Mouse (Mus musculus) neural tube, embryonic 12.5 days (tissue): Measurements from ENCODE around the gene Olfr90. TPM values are rescaled to one million over a fixed set of nuclear protein-coding genes. Genes with fewer than 3 reads are reported as not detected.

Experiments used
- ATAC-seq: fragments of 200-750 bp; cut with Nextera tagmentation; 2 replicates; pipeline ENCODE4 v1.8.0; 2017; ENCODE audit warnings: low read depth, mild to moderate bottlenecking, moderate TSS enrichment, moderate library complexity; ENCODE audit not compliant: low FRiP score
- H3K27ac ChIP-seq: fragments of 300-500 bp; sonication (generic); 2 replicates; pipeline ENCODE4 v1.5.1; 2016
- H3K27me3 ChIP-seq: fragments of 300-500 bp; sonication (generic); replicated peaks from 2 replicates; pipeline ENCODE4 v1.6.1; 2016; ENCODE audit warnings: mild to moderate bottlenecking
- H3K36me3 ChIP-seq: fragments of 300-500 bp; sonication (generic); 2 replicates; pipeline ENCODE4 v1.6.1; 2016; ENCODE audit warnings: mild to moderate bottlenecking
- H3K4me1 ChIP-seq: fragments of 300-500 bp; sonication (generic); 2 replicates; pipeline ENCODE4 v1.6.1; 2016
- H3K4me2 ChIP-seq: fragments of 300-500 bp; sonication (generic); replicated peaks from 2 replicates; pipeline ENCODE4 v1.6.1; 2016; ENCODE audit warnings: mild to moderate bottlenecking
- H3K4me3 ChIP-seq: fragments of 300-500 bp; sonication (generic); 2 replicates; pipeline ENCODE4 v1.5.1; 2016
- H3K9ac ChIP-seq: fragments of 300-500 bp; sonication (generic); 2 replicates; pipeline ENCODE4 v1.6.1; 2016; ENCODE audit warnings: mild to moderate bottlenecking
- H3K9me3 ChIP-seq: fragments of 300-500 bp; sonication (generic); 2 replicates; pipeline ENCODE4 v1.6.1; 2016; ENCODE audit warnings: mild to moderate bottlenecking
- WGBS: fragments of 180-500 bp; shearing (Covaris S2); methylation state at CpG from one replicate; pipeline ENCODE4 v1.1.7; 2016; 5-methylcytosine and 5-hydroxymethylcytosine counted together
- polyA plus RNA-seq: library from polyadenylated mRNA; unstranded; fragments of >200 nt; fragmentation: Nextera tagmentation; extraction: Ambion mirVana; gene quantifications from 2 replicates; pipeline ENCODE4 v1.2.1, GENCODE M21; 2016

Olfr90 gene
- polyA plus RNA-seq, 1 experiment from 2014 or later, result 0.11 TPM

DNA sequence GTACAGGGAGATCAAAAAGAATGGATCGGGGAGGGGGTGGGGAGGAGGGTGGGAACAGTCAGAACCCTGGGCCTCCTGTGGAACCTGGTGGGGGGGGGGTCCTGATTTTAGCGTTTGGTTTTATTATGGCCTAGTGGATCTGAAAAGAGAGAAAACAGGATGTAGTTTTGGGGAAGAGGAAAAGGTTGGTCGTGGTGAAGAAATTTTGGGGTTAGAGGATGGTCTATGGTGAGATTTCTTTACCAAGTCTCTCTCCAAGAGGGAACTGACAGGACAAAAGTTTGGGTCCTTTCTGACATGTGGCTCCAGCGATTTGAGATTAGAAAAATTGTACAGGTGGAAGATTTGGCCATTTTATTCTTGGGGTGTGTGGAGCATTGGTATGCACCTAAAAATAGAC is 36.6 kb downstream of the Olfr90 start:
- H3K36me3 ChIP-seq, result peaks cover 36% of the 10 kb centered on the region
- 57% methylated on average over 4 of the region's 4 CpGs for WGBS
- H3K9ac ChIP-seq, result 0 out of 2 replicates have a peak overlapping the region, but pooled peaks have one; percentile 81
- no peak overlapping the region for H3K27ac ChIP-seq
- H3K27me3 ChIP-seq, result peaks cover 8% of the 10 kb centered on the region
- peak overlapping the region; percentile 68; the same call in 1 of the 2 replicates for H3K4me3 ChIP-seq
- ATAC-seq, result no peak
- H3K9me3 ChIP-seq, result no peaks in the 10 kb centered on the region
- H3K4me1 ChIP-seq, result peaks cover 42% of the 10 kb centered on the region
- H3K4me2 ChIP-seq, result peak overlapping the region; percentile 85

DNA sequence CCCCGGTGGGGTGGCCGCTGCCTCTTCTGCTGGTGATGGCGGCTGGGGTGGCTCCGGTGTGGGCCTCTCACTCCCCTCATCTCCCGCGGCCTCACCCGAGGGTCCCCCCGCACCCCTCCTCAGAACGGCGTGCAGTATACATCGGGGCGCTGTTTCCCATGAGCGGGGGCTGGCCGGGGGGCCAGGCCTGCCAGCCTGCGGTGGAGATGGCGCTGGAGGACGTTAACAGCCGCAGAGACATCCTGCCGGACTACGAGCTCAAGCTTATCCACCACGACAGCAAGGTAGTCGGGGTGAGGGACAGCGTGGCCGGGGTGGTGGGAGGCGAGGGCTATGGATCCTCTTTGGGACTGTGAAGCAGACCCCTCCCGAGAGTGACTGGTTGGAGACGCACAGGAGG is 37.4 kb downstream of the Olfr90 start:
- Histone ChIP-seq H3K4me3 (peak overlapping the region; percentile 68), H3K4me1 (peaks cover 42% of the 10 kb centered on the region), H3K36me3 (peaks cover 27% of the 10 kb centered on the region), H3K9me3 (no peaks in the 10 kb centered on the region), H3K27me3 (peaks cover 8% of the 10 kb centered on the region), H3K27ac (no peak overlapping the region), H3K9ac (peak overlapping the region; percentile 81), H3K4me2 (peak overlapping the region; percentile 85)
- WGBS, result 2% methylated on average over 27 of the region's 27 CpGs
- ATAC-seq, result peak; percentile 30

DNA sequence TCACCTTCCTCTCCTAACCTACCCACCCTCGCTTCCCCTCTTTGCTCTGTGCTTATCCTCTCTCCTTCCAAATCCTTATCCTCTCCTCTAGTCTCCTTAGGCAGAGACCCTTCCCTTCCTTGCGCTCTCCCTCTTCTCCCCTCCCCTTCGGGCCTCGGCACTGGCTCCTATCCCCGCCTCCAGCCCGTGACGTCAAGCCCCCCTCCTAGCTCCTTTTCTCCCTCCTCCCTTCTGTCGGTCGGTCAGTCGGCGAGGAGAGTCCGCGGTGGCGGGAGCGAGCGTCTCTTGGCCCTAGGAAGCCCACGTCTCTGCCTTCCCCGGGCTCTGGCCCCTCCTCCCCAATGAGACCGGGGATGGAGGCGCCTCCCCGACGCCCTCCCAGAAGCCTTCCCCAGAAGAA is 37.9 kb downstream of the Olfr90 start:
- Histone ChIP-seq H3K36me3 (peaks cover 23% of the 10 kb centered on the region), H3K4me3 (peak overlapping the region; percentile 68), H3K4me1 (peaks cover 42% of the 10 kb centered on the region), H3K4me2 (peak overlapping the region; percentile 85), H3K9me3 (no peaks in the 10 kb centered on the region), H3K27me3 (peaks cover 8% of the 10 kb centered on the region), H3K9ac (peak overlapping the region; percentile 81), H3K27ac (peak overlapping the region; percentile 62; the same call in 1 of the 2 replicates)
- peak; percentile 63 for ATAC-seq
- WGBS, result under 1% methylated on average over 22 of the region's 22 CpGs

DNA sequence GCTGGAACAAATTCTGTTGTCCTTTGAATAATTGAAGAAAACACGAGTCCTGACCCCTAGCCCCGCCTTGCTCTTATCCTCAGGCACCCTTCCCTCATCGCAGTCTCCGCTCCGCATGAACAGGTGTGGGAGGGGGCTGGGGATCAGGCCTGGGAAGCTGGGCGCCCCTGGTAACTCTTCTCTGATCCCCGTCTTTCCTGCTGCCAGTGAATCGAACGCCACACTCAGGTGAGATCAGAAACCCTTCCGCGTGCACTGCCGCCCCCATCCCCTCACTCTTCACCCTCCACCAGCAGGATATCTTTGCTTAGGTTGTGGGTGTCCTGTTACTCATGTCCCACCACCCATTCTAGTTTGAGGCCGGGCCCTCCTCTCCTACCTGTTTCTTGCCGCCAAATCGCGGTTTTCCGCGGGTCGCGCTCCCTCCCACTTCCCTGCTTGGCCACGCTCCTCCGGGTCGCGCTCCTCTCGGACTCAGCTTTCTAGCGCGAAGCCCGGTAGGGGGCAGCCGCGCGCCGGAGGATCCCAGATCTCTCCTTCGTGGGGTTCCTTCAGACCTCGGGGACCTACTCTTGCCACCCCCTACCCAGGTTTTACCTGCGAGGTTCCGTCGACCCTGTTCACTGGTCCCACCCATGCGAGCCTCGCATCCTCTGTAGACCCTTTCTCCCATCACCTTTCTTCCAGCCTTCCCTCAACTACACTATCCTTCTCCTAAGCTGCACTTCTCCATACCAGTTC is 38.6 kb downstream of the Olfr90 start:
- peak; percentile 15; the same call in 1 of the 2 replicates for ATAC-seq

DNA sequence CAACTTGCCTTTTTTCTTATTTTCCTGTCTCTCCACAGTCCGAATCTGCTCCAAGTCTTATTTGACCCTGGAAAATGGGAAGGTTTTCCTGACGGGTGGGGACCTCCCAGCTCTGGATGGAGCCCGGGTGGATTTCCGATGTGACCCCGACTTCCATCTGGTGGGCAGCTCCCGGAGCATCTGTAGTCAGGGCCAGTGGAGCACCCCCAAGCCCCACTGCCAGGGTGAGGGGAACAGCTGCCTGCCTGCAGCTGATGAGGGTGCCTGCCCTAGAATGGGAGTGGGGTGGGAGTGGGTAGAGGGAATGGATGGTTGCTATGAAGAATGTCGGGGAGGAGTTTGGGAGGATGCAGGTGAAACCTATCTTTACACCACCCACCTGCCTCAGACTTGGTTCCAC is 39.9 kb downstream of the Olfr90 start:
- peaks cover 49% of the 10 kb centered on the region for H3K4me1 ChIP-seq
- H3K27ac ChIP-seq, result no peak overlapping the region
- H3K9me3 ChIP-seq, result no peaks in the 10 kb centered on the region
- 0 out of 2 replicates have a peak overlapping the region, but pooled peaks have one; percentile 40 for H3K9ac ChIP-seq
- H3K27me3 ChIP-seq, result peaks cover 8% of the 10 kb centered on the region
- 70% methylated on average over 7 of the region's 7 CpGs for WGBS
- H3K36me3 ChIP-seq, result peaks cover 3% of the 10 kb centered on the region; the same call in 1 of the 2 replicates
- H3K4me3 ChIP-seq, result peak overlapping the region; percentile 15; the same call in 1 of the 2 replicates
- ATAC-seq, result no peak
- H3K4me2 ChIP-seq, result peak overlapping the region; percentile 85

More for the DNA sequence above, 38.6 kb downstream of the Olfr90 start:
- Histone ChIP-seq H3K27me3 (peaks cover 8% of the 10 kb centered on the region), H3K9me3 (no peaks in the 10 kb centered on the region), H3K27ac (peak overlapping the region; percentile 62), H3K9ac (peak overlapping the region; percentile 81), H3K4me1 (peaks cover 48% of the 10 kb centered on the region), H3K4me2 (peak overlapping the region; percentile 85), H3K4me3 (peak overlapping the region; percentile 68), H3K36me3 (peaks cover 16% of the 10 kb centered on the region)
- WGBS, result 1% methylated on average over 39 of the region's 39 CpGs

DNA sequence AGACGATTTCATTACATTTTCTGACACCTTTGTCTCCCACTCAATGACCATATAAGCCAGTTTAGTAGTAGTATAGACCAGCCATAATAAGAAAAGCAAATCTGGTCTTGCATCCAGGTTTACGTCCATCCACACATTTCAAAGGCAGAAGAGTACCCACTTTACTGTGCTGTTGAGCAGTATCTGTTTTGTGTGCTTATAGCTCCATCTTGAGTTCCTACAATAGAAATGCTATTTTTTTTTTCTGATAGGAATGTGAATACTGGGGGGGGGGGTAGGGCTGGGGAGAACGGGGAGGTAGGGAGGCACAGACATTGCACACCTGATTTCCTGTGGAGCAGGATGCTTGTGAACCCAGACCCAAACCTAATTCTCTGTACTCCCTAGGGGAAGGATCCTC is 40.3 kb downstream of the Olfr90 start:
- H3K27me3 ChIP-seq, result peaks cover 8% of the 10 kb centered on the region
- H3K4me2 ChIP-seq, result peak overlapping the region; percentile 85
- H3K36me3 ChIP-seq, result no peaks in the 10 kb centered on the region
- H3K4me3 ChIP-seq, result peak overlapping the region; percentile 15; the same call in 1 of the 2 replicates
- ATAC-seq, result no peak
- 0 out of 2 replicates have a peak overlapping the region, but pooled peaks have one; percentile 40 for H3K9ac ChIP-seq
- H3K4me1 ChIP-seq, result peaks cover 49% of the 10 kb centered on the region
- 27% methylated on average over 3 of the region's 3 CpGs for WGBS
- H3K9me3 ChIP-seq, result no peaks in the 10 kb centered on the region
- H3K27ac ChIP-seq, result no peak overlapping the region

DNA sequence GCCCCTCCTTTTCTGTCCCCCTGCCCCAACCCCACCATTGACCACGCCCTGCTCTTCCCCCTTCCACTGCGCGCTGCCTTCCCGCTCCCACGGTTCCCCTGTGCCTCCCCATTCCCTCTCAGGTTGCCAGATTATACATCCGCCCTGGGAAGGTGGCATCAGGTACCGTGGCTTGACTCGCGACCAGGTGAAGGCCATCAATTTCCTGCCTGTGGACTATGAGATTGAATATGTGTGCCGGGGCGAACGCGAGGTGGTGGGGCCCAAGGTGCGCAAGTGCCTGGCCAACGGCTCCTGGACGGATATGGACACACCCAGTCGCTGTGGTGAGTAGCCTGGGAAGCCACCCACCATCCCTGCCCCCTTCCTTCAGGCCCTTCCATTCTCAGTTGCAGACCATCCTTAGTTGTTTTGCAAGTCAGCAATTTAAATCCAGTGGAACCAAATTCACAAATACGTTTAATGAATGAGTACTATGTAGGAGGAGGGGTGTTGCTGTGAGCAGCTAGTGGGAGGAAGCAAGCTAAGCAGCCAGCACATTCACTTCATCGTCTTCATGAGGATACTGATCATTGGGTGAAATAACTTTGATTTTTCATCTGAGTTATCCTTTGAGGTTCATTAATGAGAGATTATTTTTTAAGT is 40.8 kb downstream of the Olfr90 start:
- Histone ChIP-seq H3K27me3 (peaks cover 8% of the 10 kb centered on the region), H3K9me3 (no peaks in the 10 kb centered on the region), H3K9ac (peak overlapping the region; percentile 94), H3K4me3 (peak overlapping the region; percentile 79), H3K27ac (no peak overlapping the region), H3K36me3 (no peaks in the 10 kb centered on the region), H3K4me1 (peaks cover 49% of the 10 kb centered on the region), H3K4me2 (peak overlapping the region; percentile 85)
- ATAC-seq, result no peak
- 14% methylated on average over 19 of the region's 19 CpGs for whole genome bisulfite sequencing

DNA sequence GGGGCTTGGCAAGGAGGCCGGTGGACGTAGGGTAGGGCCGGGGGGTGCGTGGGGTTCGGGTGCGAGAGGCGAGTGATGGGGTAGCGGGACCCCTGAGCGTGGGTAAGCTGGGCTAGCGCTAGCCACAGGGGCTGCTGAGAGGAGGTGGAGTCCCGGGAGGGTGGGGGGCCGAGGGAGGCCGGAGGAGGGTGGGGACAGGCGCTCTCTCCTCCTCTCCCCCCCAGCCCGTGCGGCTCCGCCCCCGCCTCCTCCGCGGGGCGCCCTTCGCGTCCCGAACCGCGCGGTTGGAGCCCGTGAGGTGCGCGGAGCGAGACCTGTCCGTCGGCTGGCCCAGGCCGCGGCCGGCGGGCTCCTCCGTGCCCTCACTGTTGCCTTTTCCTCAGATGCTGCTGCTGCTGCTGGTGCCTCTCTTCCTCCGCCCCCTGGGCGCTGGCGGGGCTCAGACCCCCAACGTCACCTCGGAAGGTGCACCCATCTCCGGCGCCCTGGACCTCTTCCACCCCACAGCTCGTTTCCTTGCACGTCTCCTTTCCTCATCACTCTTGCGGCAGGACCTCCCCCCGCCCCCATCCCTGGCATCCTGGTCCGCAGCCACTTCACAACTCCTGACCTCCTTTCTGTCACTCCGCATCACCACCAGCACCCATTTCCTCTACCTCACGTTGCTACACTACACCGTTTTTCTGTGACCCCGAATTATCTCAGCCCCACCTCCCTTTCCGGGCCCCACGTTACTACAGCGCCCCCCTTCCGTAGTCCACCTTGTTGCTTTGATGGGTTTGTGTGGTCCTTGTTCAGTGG is 41.8 kb downstream of the Olfr90 start:
- Histone ChIP-seq H3K27me3 (peaks cover 8% of the 10 kb centered on the region), H3K4me1 (peaks cover 41% of the 10 kb centered on the region), H3K9ac (peak overlapping the region; percentile 94), H3K9me3 (no peaks in the 10 kb centered on the region), H3K4me2 (peak overlapping the region; percentile 85), H3K27ac (peak overlapping the region; percentile 81), H3K4me3 (peak overlapping the region; percentile 79), H3K36me3 (no peaks in the 10 kb centered on the region)
- peak; percentile 51 for ATAC-seq
- WGBS, result 1% methylated on average over 44 of the region's 58 CpGs

DNA sequence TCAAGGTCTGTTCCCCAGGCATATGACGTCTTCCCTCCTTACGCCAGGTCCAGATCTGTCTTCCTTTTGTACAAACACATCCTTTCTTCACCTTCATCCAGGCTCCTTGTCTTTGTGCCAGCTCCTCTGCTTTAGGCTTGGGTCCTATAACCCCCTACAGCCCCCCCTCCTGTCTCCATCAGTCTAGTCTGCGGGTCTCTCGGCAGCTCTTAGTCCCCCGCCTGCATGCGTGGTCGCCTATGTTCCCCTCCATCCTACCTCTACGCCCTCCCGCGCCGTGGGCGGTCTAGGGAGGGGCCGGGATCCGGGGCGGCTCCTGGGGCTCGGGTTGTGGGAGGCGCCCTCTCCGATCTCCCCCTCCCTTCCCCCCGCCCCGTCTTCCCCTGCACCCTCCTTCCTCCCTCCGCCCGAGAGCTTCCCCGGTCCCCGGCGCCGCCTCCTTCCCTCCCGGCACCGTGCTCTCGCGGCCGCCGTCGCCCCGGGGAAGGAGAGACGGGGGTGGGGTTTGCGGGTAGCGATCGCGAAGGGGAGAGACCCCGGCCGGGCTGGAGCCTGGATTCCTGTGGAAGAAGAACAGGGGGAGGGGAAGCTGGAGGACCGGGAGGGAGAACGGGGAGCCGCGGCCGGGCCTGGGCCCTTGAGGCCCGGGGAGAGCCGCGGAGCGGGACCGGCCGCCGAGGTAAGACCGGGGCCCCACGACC is 42.5 kb downstream of the Olfr90 start, which contains the start of gene Gabbr1:
TSS of gene Gabbr1 (plus strand) at position 356 of the 701 bp plus-strand sequence.
- Histone ChIP-seq H3K27ac (peak within 1 kb of the TSS; percentile 81), H3K27me3 (peaks cover 8% of the 10 kb centered on the region), H3K4me2 (peak within 1 kb of the TSS; percentile 85), H3K36me3 (no peaks in the 10 kb centered on the region), H3K9ac (peak within 1 kb of the TSS; percentile 94), H3K9me3 (no peaks in the 10 kb centered on the region), H3K4me3 (peak within 1 kb of the TSS; percentile 79), H3K4me1 (peaks cover 35% of the 10 kb centered on the region)
- peak; percentile 79 for ATAC-seq
- WGBS, result under 1% methylated on average over 42 of the region's 55 CpGs

DNA sequence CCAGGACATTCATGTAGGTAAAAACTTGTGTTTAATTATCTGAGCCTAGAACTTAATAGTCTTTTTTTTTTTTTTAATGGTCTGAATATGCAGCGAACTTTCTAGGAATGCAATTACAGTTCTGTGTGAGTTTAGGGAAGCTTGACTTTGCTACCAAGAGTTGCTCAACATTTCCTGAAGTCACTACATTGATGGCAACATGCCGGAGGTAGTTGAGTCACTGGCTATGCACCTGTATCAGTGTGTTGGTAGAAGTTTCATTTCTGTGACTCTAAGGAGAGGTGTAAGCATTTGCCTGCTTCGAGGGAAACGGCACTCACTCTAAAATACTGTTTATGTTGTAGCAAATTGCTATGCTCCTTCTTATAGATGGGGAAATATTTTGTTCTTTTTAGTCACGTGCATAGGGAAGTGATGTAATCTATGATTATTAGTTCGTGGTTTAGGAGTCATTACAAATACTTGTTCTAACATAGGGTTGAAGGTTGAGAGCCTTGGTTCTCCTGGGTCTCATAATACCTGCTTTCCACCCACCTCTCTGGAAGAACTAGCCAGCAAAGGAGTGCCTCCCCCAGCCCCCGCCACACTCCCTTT is 43.6 kb downstream of the Olfr90 start:
- no peak for ATAC-seq
- 84% methylated on average over 7 of the region's 7 CpGs for WGBS

More for the DNA sequence above, 43.6 kb downstream of the Olfr90 start:
- H3K36me3 ChIP-seq, result no peaks in the 10 kb centered on the region
- H3K9ac ChIP-seq, result peak overlapping the region; percentile 94
- H3K27me3 ChIP-seq, result peaks cover 8% of the 10 kb centered on the region
- peak overlapping the region; percentile 58 for H3K27ac ChIP-seq
- H3K9me3 ChIP-seq, result no peaks in the 10 kb centered on the region
- H3K4me1 ChIP-seq, result peaks cover 28% of the 10 kb centered on the region
- H3K4me2 ChIP-seq, result peak overlapping the region; percentile 85
- H3K4me3 ChIP-seq, result peak overlapping the region; percentile 79
